Mouse (Mus musculus): ENCODE measurements at regions not wholly inside any gene's neighbourhood (a gene's known extent, or its start where the extent isn't known, plus 50 kb on each side); places are given as distances from the start of the nearest gene placed in this dataset.
A peak's percentile ranks its signal among the peaks of the same experiment; 100 is the strongest.

- no peak for DNase-seq (ENCODE audit: low spot score in 2 of 2)
Measured at GRCm38 (mm10) chr6:44793348-44793747, 265.8 kb upstream of the Cntnap2 start.

GRCm38 (mm10) chr6:44815362-44815761, 243.8 kb upstream of the Cntnap2 start:
- peak in 1 of 2 experiments; percentile 82 for DNase-seq (ENCODE audit: low spot score in 2 of 2)

- no peak for DNase-seq (ENCODE audit: low spot score in 2 of 2)
Measured at GRCm38 (mm10) chr6:44844177-44844576, 215.0 kb upstream of the Cntnap2 start.

GRCm38 (mm10) chr6:44849477-44849876, 209.7 kb upstream of the Cntnap2 start:
- no peak for DNase-seq (ENCODE audit: low spot score in 2 of 2)

GRCm38 (mm10) chr6:44850829-44851228, 208.3 kb upstream of the Cntnap2 start:
- no peak for DNase-seq (ENCODE audit: low spot score in 2 of 2)

GRCm38 (mm10) chr6:44900249-44900648, 158.9 kb upstream of the Cntnap2 start:
- no peak for DNase-seq (ENCODE audit: low spot score in 2 of 2)

Measured in layer of hippocampus, postnatal 14 days (tissue).